Mouse (Mus musculus): ENCODE results near the gene Sema3d.

GRCm38 (mm10) chr5:12404229-12404628 is 21.0 kb downstream of the Sema3d start:
- no peak for TF ChIP-seq CTCF (IDR thresholded peaks at IDR 0.05; ENCODE audit: low read depth, low read length)
- no peak for TF ChIP-seq EP300 (IDR thresholded peaks at IDR 0.05; ENCODE audit: insufficient read depth, low read depth, low read length)
- TF ChIP-seq POLR2A (IDR thresholded peaks at IDR 0.05; ENCODE audit: insufficient read depth, low read length), result no peak

Measured in ES-Bruce4 (cell line).